Mouse (Mus musculus) testis, adult 2 months (tissue): ENCODE measurements around the gene Sin3b.

Experiments
- CTCF ChIP-seq: fragments of 200-500 bp; IDR thresholded peaks from 2 replicates; pipeline ENCODE4 v1.5.1; 2012; ENCODE audit warnings: low read depth, mild to moderate bottlenecking, inconsistent platforms, low read length, moderate library complexity; ENCODE audit not compliant: control insufficient read depth, insufficient read depth, insufficient replicate concordance
- POLR2A ChIP-seq: fragments of 200-500 bp; IDR thresholded peaks from 2 replicates; pipeline ENCODE4 v1.6.1; 2012; ENCODE audit warnings: low read depth, mild to moderate bottlenecking, inconsistent platforms, low read length, moderate library complexity; ENCODE audit not compliant: control insufficient read depth

- no peak for TF ChIP-seq CTCF
- TF ChIP-seq POLR2A: no peak
These were observed 43.7 kb downstream of the Sin3b start for GRCm38 (mm10) chr8:72766777-72767176.
